Mouse (Mus musculus) thymus, postnatal 0 days (tissue): ENCODE measurements around the gene Mpv17l. TPM values are rescaled to one million over a fixed set of nuclear protein-coding genes. Genes with fewer than 3 reads are reported as not detected.

Experiments
- polyA plus RNA-seq: library from polyadenylated mRNA; unstranded; fragments of >200 nt; fragmentation: Nextera tagmentation; extraction: Ambion mirVana; gene quantifications from 2 replicates; pipeline ENCODE4 v1.2.1, GENCODE M21; 2015

The Mpv17l gene
- polyA plus RNA-seq, 1 experiment from 2014 or later, result 0.79 TPM

Other genes starting within 250 kb of the Mpv17l start
- 41.7 TPM in 2 replicates for gene Parn, start 235.0 kb upstream of the Mpv17l start, polyA plus RNA-seq
- gene Bfar, start 231.3 kb upstream of the Mpv17l start, polyA plus RNA-seq, result 39.4 and 40.5 TPM in 2 replicates
- 8.5 TPM in 2 replicates for gene 3110001I22Rik, start 231.2 kb upstream of the Mpv17l start, polyA plus RNA-seq
- 0.67 and 1.1 TPM in 2 replicates for gene Pla2g10, start 172.2 kb upstream of the Mpv17l start, polyA plus RNA-seq
- 48.8 and 51.5 TPM in 2 replicates for gene Rrn3, start 122.5 kb upstream of the Mpv17l start, polyA plus RNA-seq
- 150 and 155 TPM in 2 replicates for gene Ntan1, start 84.3 kb upstream of the Mpv17l start, polyA plus RNA-seq
- gene Pdxdc1, start within 50 bp of the Mpv17l start, polyA plus RNA-seq, result 36.3 and 38.5 TPM in 2 replicates
- gene 2900011O08Rik, start 83.4 kb downstream of the Mpv17l start, polyA plus RNA-seq, result 0.05 TPM in 1 of 2 replicates, not detected in the other
- not detected in 2 replicates for gene Ifitm7, start 83.7 kb downstream of the Mpv17l start, polyA plus RNA-seq